Mouse (Mus musculus): ENCODE measurements at regions not wholly inside any gene's neighbourhood (a gene's known extent, or its start where the extent isn't known, plus 50 kb on each side); places are given as distances from the start of the nearest gene placed in this dataset.

DNA sequence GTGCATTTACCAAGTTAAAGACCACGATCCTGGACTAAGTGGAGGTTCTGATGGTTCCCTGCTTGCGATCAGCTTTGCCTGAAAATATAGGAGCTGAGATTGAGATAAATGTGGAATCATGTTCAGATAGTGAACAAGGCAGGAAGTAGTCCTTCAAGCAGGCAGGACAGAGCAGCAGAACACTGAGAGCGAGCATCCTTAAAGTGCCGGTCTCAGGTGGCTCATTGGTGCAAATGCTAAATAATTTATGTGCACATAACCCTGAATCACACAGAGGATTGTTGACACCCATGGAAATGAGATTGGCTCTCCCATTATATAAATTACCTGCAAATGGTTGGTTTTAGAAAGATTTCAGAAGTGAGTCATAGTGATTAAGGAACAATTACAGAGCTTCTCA is 243.8 kb upstream of the Dcn start:
- H3K36me3 ChIP-seq (ENCODE audit: control insufficient read depth, insufficient read depth, low read length): no peaks in the 10 kb centered on the region
- H3K27me3 ChIP-seq (replicated peaks; ENCODE audit: control insufficient read depth, insufficient read depth, low read length): no peaks in the 10 kb centered on the region
- TF ChIP-seq POLR2A (IDR thresholded peaks at IDR 0.05; ENCODE audit: low read depth, low read length) (no peak), CTCF (conservative IDR thresholded peaks at IDR 0.05; ENCODE audit: insufficient read depth, insufficient read length, low read depth, low read length) (no peak)
- H3K4me3 ChIP-seq (ENCODE audit: insufficient read depth, low read depth, low read length): no peak overlapping the region
- DNase-seq: no peak
- H3K4me1 ChIP-seq (ENCODE audit: control insufficient read depth, insufficient read depth, low read length): no peaks in the 10 kb centered on the region
- WGBS: 64% methylated on average over 4 of the region's 4 CpGs
- no peak overlapping the region for H3K27ac ChIP-seq (ENCODE audit: insufficient read depth, low read depth, low read length)

DNA sequence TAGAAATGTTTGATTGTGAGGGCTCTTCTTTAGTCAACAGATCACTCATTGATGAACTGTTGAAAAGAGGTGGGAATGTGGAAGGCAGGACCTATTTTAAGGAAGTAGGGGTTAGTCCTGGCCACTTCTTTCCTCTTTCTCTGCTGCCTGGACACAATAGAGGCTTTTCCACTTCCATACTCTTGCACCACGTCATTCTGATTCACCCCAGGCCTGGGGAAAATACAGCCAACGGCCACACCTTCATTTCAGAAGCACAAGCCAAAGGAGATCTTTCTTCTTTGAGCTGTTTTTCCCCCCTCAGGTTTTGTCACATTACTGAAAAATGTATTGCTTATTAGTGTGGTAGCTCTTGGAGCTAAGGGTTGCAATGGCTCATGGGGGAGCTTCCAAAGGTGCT is 237.9 kb upstream of the Dcn start:
- no peak for TF ChIP-seq CTCF (conservative IDR thresholded peaks at IDR 0.05; ENCODE audit: insufficient read depth, insufficient read length, low read depth, low read length)
- TF ChIP-seq POLR2A (IDR thresholded peaks at IDR 0.05; ENCODE audit: low read depth, low read length): no peak
- 79% methylated on average over 2 of the region's 2 CpGs for WGBS

DNA sequence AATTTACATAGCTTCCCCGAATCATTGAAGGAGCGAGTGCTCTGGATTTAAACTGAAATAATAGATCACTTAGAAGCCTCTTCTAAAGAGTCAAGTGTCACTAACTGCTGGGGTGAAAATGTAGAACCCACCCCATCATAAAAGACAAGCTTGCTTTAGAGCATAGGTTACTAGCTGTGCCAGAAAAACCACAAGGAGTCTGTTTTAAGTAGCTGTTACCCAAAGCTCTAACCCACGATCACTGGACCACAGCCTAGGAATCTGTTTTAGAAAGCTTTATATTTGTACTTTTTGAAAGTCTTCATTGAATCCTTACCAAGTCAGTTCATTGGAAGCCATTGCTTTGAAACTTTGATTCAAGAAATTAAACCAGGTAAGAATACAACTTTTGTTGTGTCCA is 233.7 kb upstream of the Dcn start:
- DNase-seq: no peak
- Histone ChIP-seq H3K36me3 (ENCODE audit: control insufficient read depth, insufficient read depth, low read length) (no peaks in the 10 kb centered on the region), H3K27ac (ENCODE audit: insufficient read depth, low read depth, low read length) (no peak overlapping the region), H3K4me1 (ENCODE audit: control insufficient read depth, insufficient read depth, low read length) (no peaks in the 10 kb centered on the region), H3K4me3 (ENCODE audit: insufficient read depth, low read depth, low read length) (no peak overlapping the region), H3K27me3 (replicated peaks; ENCODE audit: control insufficient read depth, insufficient read depth, low read length) (no peaks in the 10 kb centered on the region)
- no peak for TF ChIP-seq POLR2A (IDR thresholded peaks at IDR 0.05; ENCODE audit: low read depth, low read length)
- TF ChIP-seq CTCF (conservative IDR thresholded peaks at IDR 0.05; ENCODE audit: insufficient read depth, insufficient read length, low read depth, low read length): no peak
- 74% methylated on average over 3 of the region's 3 CpGs for WGBS

More for the DNA sequence above, 237.9 kb upstream of the Dcn start:
- DNase-seq: no peak
- Histone ChIP-seq H3K36me3 (ENCODE audit: control insufficient read depth, insufficient read depth, low read length) (no peaks in the 10 kb centered on the region), H3K4me3 (ENCODE audit: insufficient read depth, low read depth, low read length) (no peak overlapping the region), H3K27ac (ENCODE audit: insufficient read depth, low read depth, low read length) (no peak overlapping the region), H3K4me1 (ENCODE audit: control insufficient read depth, insufficient read depth, low read length) (no peaks in the 10 kb centered on the region), H3K27me3 (replicated peaks; ENCODE audit: control insufficient read depth, insufficient read depth, low read length) (no peaks in the 10 kb centered on the region)

DNA sequence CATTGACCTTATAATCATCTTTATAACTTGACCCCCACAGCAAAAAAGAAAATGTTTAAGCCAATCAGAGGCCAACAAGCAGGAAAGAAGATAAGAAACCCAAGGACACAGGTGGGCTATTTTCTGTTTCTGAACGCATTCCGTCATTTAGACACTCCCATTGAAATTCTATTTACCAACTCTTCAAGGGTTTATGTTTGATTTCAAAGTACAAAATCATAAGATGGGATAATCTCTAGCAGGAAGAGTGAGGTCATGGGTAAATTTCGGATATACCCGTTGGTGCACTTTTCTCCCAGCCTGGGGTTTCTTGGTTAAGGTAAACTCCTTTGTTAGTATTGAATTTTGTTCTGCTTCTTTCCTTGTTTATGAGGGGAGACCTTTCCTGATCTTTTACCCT is 230.9 kb upstream of the Dcn start:
- WGBS: 84% methylated on average over 4 of the region's 4 CpGs
- Histone ChIP-seq H3K36me3 (ENCODE audit: control insufficient read depth, insufficient read depth, low read length) (no peaks in the 10 kb centered on the region), H3K27me3 (replicated peaks; ENCODE audit: control insufficient read depth, insufficient read depth, low read length) (no peaks in the 10 kb centered on the region), H3K4me3 (ENCODE audit: insufficient read depth, low read depth, low read length) (no peak overlapping the region), H3K27ac (ENCODE audit: insufficient read depth, low read depth, low read length) (no peak overlapping the region), H3K4me1 (ENCODE audit: control insufficient read depth, insufficient read depth, low read length) (no peaks in the 10 kb centered on the region)
- no peak for DNase-seq
- TF ChIP-seq POLR2A (IDR thresholded peaks at IDR 0.05; ENCODE audit: low read depth, low read length) (no peak), CTCF (conservative IDR thresholded peaks at IDR 0.05; ENCODE audit: insufficient read depth, insufficient read length, low read depth, low read length) (no peak)

DNA sequence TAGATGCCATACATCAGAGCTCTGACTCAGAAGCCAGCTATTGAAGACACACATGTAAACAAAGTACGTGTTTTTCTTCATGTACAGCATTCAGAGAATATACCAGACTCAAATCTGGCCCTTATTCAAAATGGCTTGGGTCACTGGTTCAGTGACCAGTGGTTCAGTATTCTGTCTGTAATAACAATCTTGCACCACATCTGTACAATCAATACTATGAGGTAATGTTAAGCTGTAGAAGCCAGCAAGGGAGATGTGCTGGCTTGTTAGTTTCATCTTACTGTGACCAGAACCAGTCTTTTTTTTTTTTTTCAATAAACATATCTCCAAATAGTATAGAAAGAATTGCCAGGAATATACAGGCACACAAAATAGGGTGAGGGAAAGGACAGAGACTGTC is 229.6 kb upstream of the Dcn start:
- no peak for DNase-seq

DNA sequence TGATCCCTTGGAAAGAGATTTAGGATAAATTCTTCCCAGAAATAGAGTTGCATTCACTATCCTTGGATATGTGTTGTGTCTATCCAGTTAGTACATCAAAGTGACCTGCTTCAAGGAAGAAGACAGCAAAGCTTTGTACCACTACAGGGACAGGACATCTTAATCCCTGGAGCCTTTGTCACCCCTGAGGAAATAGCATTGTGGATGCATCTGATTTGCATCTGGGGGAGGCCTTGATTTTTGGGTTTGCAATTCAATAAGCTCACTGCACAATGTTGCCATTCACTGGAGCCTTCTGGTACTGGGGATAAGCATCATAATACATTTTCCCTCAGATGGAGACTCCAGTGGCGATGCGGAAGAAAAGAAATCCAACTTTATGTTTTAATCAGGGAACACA is 229.2 kb upstream of the Dcn start:
- TF ChIP-seq CTCF (conservative IDR thresholded peaks at IDR 0.05; ENCODE audit: insufficient read depth, insufficient read length, low read depth, low read length) (no peak), POLR2A (IDR thresholded peaks at IDR 0.05; ENCODE audit: low read depth, low read length) (no peak)
- no peaks in the 10 kb centered on the region for H3K36me3 ChIP-seq (ENCODE audit: control insufficient read depth, insufficient read depth, low read length)
- H3K27me3 ChIP-seq (replicated peaks; ENCODE audit: control insufficient read depth, insufficient read depth, low read length): no peaks in the 10 kb centered on the region
- no peak overlapping the region for H3K27ac ChIP-seq (ENCODE audit: insufficient read depth, low read depth, low read length)
- WGBS: 97% methylated on average over 2 of the region's 2 CpGs
- H3K4me1 ChIP-seq (ENCODE audit: control insufficient read depth, insufficient read depth, low read length): no peaks in the 10 kb centered on the region
- H3K4me3 ChIP-seq (ENCODE audit: insufficient read depth, low read depth, low read length): no peak overlapping the region
- no peak for DNase-seq

More for the DNA sequence above, 229.6 kb upstream of the Dcn start:
- WGBS: 86% methylated on average over 1 of the region's 1 CpGs
- H3K27ac ChIP-seq (ENCODE audit: insufficient read depth, low read depth, low read length): no peak overlapping the region
- no peak overlapping the region for H3K4me3 ChIP-seq (ENCODE audit: insufficient read depth, low read depth, low read length)
- TF ChIP-seq POLR2A (IDR thresholded peaks at IDR 0.05; ENCODE audit: low read depth, low read length): no peak
- no peak for TF ChIP-seq CTCF (conservative IDR thresholded peaks at IDR 0.05; ENCODE audit: insufficient read depth, insufficient read length, low read depth, low read length)
- H3K27me3 ChIP-seq (replicated peaks; ENCODE audit: control insufficient read depth, insufficient read depth, low read length): no peaks in the 10 kb centered on the region
- no peaks in the 10 kb centered on the region for H3K4me1 ChIP-seq (ENCODE audit: control insufficient read depth, insufficient read depth, low read length)
- no peaks in the 10 kb centered on the region for H3K36me3 ChIP-seq (ENCODE audit: control insufficient read depth, insufficient read depth, low read length)

DNA sequence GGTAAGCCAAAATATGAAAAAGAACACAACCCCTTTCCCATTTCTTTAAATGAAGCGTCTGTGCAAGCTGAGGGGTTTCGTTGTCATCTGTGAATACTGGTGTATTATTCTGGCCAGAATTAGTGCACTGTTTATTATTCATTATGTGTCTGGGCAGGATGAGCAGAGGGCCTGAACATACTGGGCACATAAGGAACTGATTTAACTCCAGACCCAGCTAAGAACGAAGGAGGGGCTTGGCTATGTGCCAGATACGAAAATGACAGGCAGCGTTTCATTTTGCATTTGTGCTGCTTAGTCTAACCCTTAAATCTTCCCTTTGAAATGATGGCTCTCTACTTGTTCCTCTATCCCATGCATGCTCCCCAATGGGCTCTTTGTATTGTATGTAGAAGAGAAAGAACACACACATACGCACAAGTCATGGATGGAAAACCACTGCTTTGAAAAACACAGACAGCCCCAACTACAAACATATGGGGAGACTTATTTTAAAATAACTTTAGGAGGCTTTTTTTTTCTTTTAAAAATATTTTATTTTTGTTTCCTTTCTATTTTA is 213.4 kb upstream of the Dcn start:
- Histone ChIP-seq H3K27ac (ENCODE audit: insufficient read depth, low read depth, low read length) (no peak overlapping the region), H3K4me1 (ENCODE audit: control insufficient read depth, insufficient read depth, low read length) (no peaks in the 10 kb centered on the region), H3K4me3 (ENCODE audit: insufficient read depth, low read depth, low read length) (no peak overlapping the region), H3K36me3 (ENCODE audit: control insufficient read depth, insufficient read depth, low read length) (no peaks in the 10 kb centered on the region), H3K27me3 (replicated peaks; ENCODE audit: control insufficient read depth, insufficient read depth, low read length) (no peaks in the 10 kb centered on the region)
- no peak for DNase-seq
- TF ChIP-seq CTCF (conservative IDR thresholded peaks at IDR 0.05; ENCODE audit: insufficient read depth, insufficient read length, low read depth, low read length) (no peak), POLR2A (IDR thresholded peaks at IDR 0.05; ENCODE audit: low read depth, low read length) (no peak)
- 78% methylated on average over 6 of the region's 6 CpGs for WGBS

All from kidney, adult 2 months (tissue).